Mouse (Mus musculus) erythroid progenitor cell, adult 5-6 weeks (primary cell): ENCODE data around the gene Smg1. TPM values are rescaled to one million over a fixed set of nuclear protein-coding genes. Genes with fewer than 3 reads are reported as not detected.

ENCODE experiments used
- ATAC-seq: replicated peaks from 2 replicates; pipeline ENCODE4 v1.8.0; 2016; ENCODE audit warnings: moderate number of reproducible peaks, mild to moderate bottlenecking, moderate TSS enrichment, inconsistent platforms; ENCODE audit not compliant: poor library complexity, low FRiP score, severe bottlenecking
- total RNA-seq, 2 experiments: library from RNA; stranded (forward) in 1 of 2; stranded (reverse) in 1 of 2; fragments of 150-400 nt in 1 of 2; fragments of 186-747, 209-891 nt in 1 of 2; gene quantifications; 2 replicates each; pipeline versions ENCODE4 v1.2.3 to v1.2.4; 2015 to 2017; ENCODE audit warnings: low replicate concordance in 2 of 2

Smg1 gene
- total RNA-seq (2015; ENCODE audit: low replicate concordance): 46.1 and 69.6 TPM in 2 replicates
- 39.5 and 49.2 TPM in 2 replicates for total RNA-seq (2017; ENCODE audit: low replicate concordance)

- ATAC-seq: peak; percentile 89
These were observed at the start of gene Smg1 for GRCm38 (mm10) chr7:118243453-118244385. Gene Smg1 (minus strand): TSS chr7:118243670.

- no peak for ATAC-seq
These were observed 39.7 kb upstream of the Smg1 start for GRCm38 (mm10) chr7:118283186-118283585.

- ATAC-seq: no peak
These were observed 39.1 kb upstream of the Smg1 start for GRCm38 (mm10) chr7:118282543-118282942.

- ATAC-seq: no peak
These were observed 36.1 kb upstream of the Smg1 start for GRCm38 (mm10) chr7:118279521-118279920.

GRCm38 (mm10) chr7:118277335-118277910 lies 34.0 kb upstream of the Smg1 start:
- no peak for ATAC-seq

- ATAC-seq: no peak
These were observed 33.3 kb upstream of the Smg1 start for GRCm38 (mm10) chr7:118276684-118277334.

GRCm38 (mm10) chr7:118275265-118275664 lies 31.8 kb upstream of the Smg1 start:
- no peak for ATAC-seq

- no peak for ATAC-seq
These were observed 31.4 kb upstream of the Smg1 start for GRCm38 (mm10) chr7:118274851-118275250.

GRCm38 (mm10) chr7:118274169-118274568 lies 30.7 kb upstream of the Smg1 start:
- no peak for ATAC-seq

GRCm38 (mm10) chr7:118266099-118266498 lies 22.6 kb upstream of the Smg1 start:
- ATAC-seq: no peak

- no peak for ATAC-seq
These were observed 20.1 kb upstream of the Smg1 start for GRCm38 (mm10) chr7:118263606-118264005.

GRCm38 (mm10) chr7:118262409-118262808 lies 18.9 kb upstream of the Smg1 start:
- no peak for ATAC-seq

GRCm38 (mm10) chr7:118259676-118260305 lies 16.3 kb upstream of the Smg1 start:
- no peak for ATAC-seq

- no peak for ATAC-seq
These were observed 15.0 kb upstream of the Smg1 start for GRCm38 (mm10) chr7:118258451-118258850.

GRCm38 (mm10) chr7:118256740-118257139 lies 13.3 kb upstream of the Smg1 start:
- ATAC-seq: no peak

- ATAC-seq: no peak
These were observed 11.0 kb upstream of the Smg1 start for GRCm38 (mm10) chr7:118254460-118254859.

- ATAC-seq: no peak
These were observed 10.5 kb upstream of the Smg1 start for GRCm38 (mm10) chr7:118254015-118254414.

GRCm38 (mm10) chr7:118252979-118253378 lies 9.5 kb upstream of the Smg1 start:
- ATAC-seq: no peak

GRCm38 (mm10) chr7:118252349-118252748 lies 8.9 kb upstream of the Smg1 start:
- ATAC-seq: no peak
